Mouse (Mus musculus) small intestine, adult 2 months (tissue): Measurements from ENCODE around the gene S100a13. TPM values are rescaled to one million over a fixed set of nuclear protein-coding genes. Genes with fewer than 3 reads are reported as not detected.

Experiments
- H3K27ac ChIP-seq: fragments of 200-500 bp; 2 replicates; pipeline ENCODE4 v1.5.1; 2012; ENCODE audit warnings: low read depth, low read length, control low read depth, inconsistent platforms; ENCODE audit not compliant: insufficient read depth
- H3K27me3 ChIP-seq: fragments of 200-500 bp; 2 replicates; pipeline ENCODE4 v1.6.1; 2012; ENCODE audit warnings: mild to moderate bottlenecking, moderate library complexity, low read length, inconsistent platforms; ENCODE audit not compliant: control insufficient read depth, insufficient read depth
- H3K36me3 ChIP-seq: fragments of 200-500 bp; 2 replicates; pipeline ENCODE4 v1.6.1; 2012; ENCODE audit warnings: mild to moderate bottlenecking, low read length, control low read depth, inconsistent platforms; ENCODE audit not compliant: control insufficient read depth, insufficient read depth
- H3K4me1 ChIP-seq: fragments of 200-500 bp; 2 replicates; pipeline ENCODE4 v1.6.1; 2012; ENCODE audit warnings: low read length, inconsistent platforms, mixed read lengths; ENCODE audit not compliant: control insufficient read depth, insufficient read depth, insufficient read length
- H3K4me3 ChIP-seq: fragments of 200-500 bp; 2 replicates; pipeline ENCODE4 v1.5.1; 2012; ENCODE audit warnings: low read depth, mild to moderate bottlenecking, control low read depth, inconsistent platforms, low read length, moderate library complexity
- CTCF ChIP-seq: fragments of 200-500 bp; IDR thresholded peaks from 2 replicates; pipeline ENCODE4 v1.5.1; 2012; ENCODE audit warnings: low read depth, mild to moderate bottlenecking, control low read depth, inconsistent platforms, low read length, moderate library complexity, mixed read lengths; ENCODE audit not compliant: insufficient replicate concordance, insufficient read length; ENCODE audit errors: extremely low read depth
- POLR2A ChIP-seq: fragments of 200-500 bp; IDR thresholded peaks from 2 replicates; pipeline ENCODE4 v1.6.1; 2012; ENCODE audit warnings: low read depth, mild to moderate bottlenecking, control low read depth, inconsistent platforms, low read length, moderate library complexity
- WGBS: fragments of 180-500 bp; shearing (Covaris S2); methylation state at CpG from one replicate; pipeline ENCODE4 v1.1.7; 2018; 5-methylcytosine and 5-hydroxymethylcytosine counted together
- polyA plus RNA-seq: library from polyadenylated mRNA; depleted of rRNA; stranded (reverse); fragments of >200 nt; gene quantifications from 2 replicates; pipeline ENCODE4 v1.2.3, GENCODE M21; 2012; rRNA removed

S100a13 gene
- polyA plus RNA-seq, 1 experiment = 9.7 TPM

DNA sequence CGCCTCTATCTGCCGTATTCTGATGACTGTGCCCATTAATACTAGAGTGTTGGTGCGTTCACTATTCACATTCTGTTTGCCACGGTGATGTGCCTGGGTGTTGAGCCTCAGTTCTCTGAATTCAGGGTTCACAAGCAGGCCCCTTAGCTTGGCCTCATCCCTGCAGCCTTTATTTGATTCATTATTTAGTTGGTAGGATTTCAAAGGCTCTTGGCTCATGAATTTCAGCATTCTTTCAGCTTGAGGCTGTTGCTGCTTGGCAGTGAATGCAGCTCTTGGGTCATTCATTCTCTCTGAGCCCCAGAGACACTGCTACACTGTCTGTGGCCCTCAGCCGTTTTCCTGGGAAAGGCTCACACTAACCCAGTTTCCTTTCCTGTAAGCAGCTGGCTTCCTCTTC lies 41.7 kb downstream of the S100a13 start:
- TF ChIP-seq POLR2A (no peak), CTCF (no peak)
- Histone ChIP-seq H3K36me3 (no peaks in the 10 kb centered on the region), H3K27ac (no peak overlapping the region), H3K27me3 (no peaks in the 10 kb centered on the region), H3K4me1 (no peaks in the 10 kb centered on the region), H3K4me3 (no peak overlapping the region)
- 76% methylated on average over 5 of the region's 5 CpGs for WGBS

- no peak for TF ChIP-seq POLR2A
- TF ChIP-seq CTCF = no peak
- H3K27me3 ChIP-seq = no peaks in the 10 kb centered on the region
- whole genome bisulfite sequencing = 86% methylated on average over 6 of the region's 6 CpGs
- no peak within 1 kb of the TSS for H3K4me3 ChIP-seq
- H3K36me3 ChIP-seq = no peaks in the 10 kb centered on the region
- no peaks in the 10 kb centered on the region for H3K4me1 ChIP-seq
- H3K27ac ChIP-seq = no peak within 1 kb of the TSS
These were observed 45.9 kb downstream of the S100a13 start, which contains the start of gene S100a3 for GRCm38 (mm10) chr3:90560008-90560628. Gene S100a3 (plus strand): TSS chr3:90560578.

Other genes starting within 250 kb of the S100a13 start
- 10.7 and 14.1 TPM in 2 replicates for gene Dennd4b, start 249.2 kb upstream of the S100a13 start, polyA plus RNA-seq
- gene Gatad2b, start 221.3 kb upstream of the S100a13 start, polyA plus RNA-seq = 9.0 and 15.1 TPM in 2 replicates
- gene Slc27a3, start 124.5 kb upstream of the S100a13 start, polyA plus RNA-seq = 3.7 and 5.9 TPM in 2 replicates
- gene Ints3, start 80.8 kb upstream of the S100a13 start, polyA plus RNA-seq = 13.6 and 22.4 TPM in 2 replicates
- 5.1 and 5.9 TPM in 2 replicates for gene Npr1, start 48.6 kb upstream of the S100a13 start, polyA plus RNA-seq
- 4.3 and 5.9 TPM in 2 replicates for gene Ilf2, start 38.3 kb upstream of the S100a13 start, polyA plus RNA-seq
- 3.4 and 7.1 TPM in 2 replicates for gene Snapin, start 23.4 kb upstream of the S100a13 start, polyA plus RNA-seq
- gene Chtop, start 4.9 kb upstream of the S100a13 start, polyA plus RNA-seq = 14.3 and 22.3 TPM in 2 replicates
- 20.2 and 26.8 TPM in 2 replicates for gene S100a1, start within 50 bp of the S100a13 start, polyA plus RNA-seq
- gene S100a14, start 12.4 kb downstream of the S100a13 start, polyA plus RNA-seq = 1.3 and 2.8 TPM in 2 replicates
- 44.9 and 65.1 TPM in 2 replicates for gene S100a16, start 22.8 kb downstream of the S100a13 start, polyA plus RNA-seq
- gene S100a3, start 46.1 kb downstream of the S100a13 start, polyA plus RNA-seq = not detected in 2 replicates
- not detected in 2 replicates for gene S100a2, start 75.8 kb downstream of the S100a13 start, polyA plus RNA-seq
- not detected in 2 replicates for gene Gm42674, start 87.5 kb downstream of the S100a13 start, polyA plus RNA-seq
- 1.8 and 3.7 TPM in 2 replicates for gene S100a4, start 89.3 kb downstream of the S100a13 start, polyA plus RNA-seq
- gene S100a5, start 94.1 kb downstream of the S100a13 start, polyA plus RNA-seq = not detected in 2 replicates
- 234 and 369 TPM in 2 replicates for gene S100a6, start 98.4 kb downstream of the S100a13 start, polyA plus RNA-seq
- 0.11 TPM in 1 of 2 replicates, not detected in the other for gene S100a7a, start 139.6 kb downstream of the S100a13 start, polyA plus RNA-seq
- gene S100a8, start 154.5 kb downstream of the S100a13 start, polyA plus RNA-seq = 0.29 TPM in 1 of 2 replicates, not detected in the other
- 0.44 TPM in 1 of 2 replicates, not detected in the other for gene S100a9, start 181.3 kb downstream of the S100a13 start, polyA plus RNA-seq
- gene Pglyrp4, start 212.5 kb downstream of the S100a13 start, polyA plus RNA-seq = not detected in 2 replicates